Mouse (Mus musculus) frontal cortex, postnatal 10 days (tissue): Measurements from ENCODE around the gene Mrgprf.
A peak's percentile ranks its signal among the peaks of the same experiment; 100 is the strongest.

ENCODE experiments used
- DNase-seq, 2 experiments: peaks; one replicate each; pipeline ENCODE4 v3.0.0; 2022; ENCODE audit warnings: low spot score in 2 of 2, mixed read lengths in 1 of 2

The Mrgprf gene

DNA sequence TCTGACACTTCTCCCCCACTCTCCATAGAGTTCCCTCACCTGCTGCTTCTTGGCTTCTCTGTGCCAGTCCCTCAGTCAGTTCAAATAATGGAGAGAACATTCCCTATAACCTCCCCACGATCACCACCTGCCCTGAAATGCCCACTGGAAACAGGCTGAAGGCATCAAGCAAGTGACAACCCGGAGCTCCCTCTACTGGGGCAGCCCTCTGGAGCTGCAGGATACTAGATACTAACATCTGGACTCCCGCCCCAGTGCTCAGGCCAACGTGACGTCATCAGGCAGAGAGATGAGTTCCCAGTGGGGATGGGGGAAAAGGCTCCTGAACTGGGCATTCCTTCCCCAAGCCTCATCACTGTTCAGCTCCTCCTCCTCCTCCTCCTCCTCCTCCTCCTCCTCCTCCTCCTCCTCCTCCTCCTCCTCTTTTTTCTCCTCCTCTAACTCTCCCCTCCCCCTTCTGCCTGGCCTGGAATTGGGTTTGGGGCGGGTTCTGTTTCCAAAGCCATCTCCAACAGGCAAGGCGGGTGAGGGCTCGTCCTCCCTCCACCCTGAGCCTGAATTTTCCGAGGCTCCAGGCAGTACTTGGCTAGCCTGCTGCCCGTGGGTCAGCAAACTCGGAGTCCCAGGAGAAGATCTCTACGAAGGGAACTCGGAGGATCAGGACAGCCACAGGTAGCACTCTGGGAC, at the start of gene Mrgprf:
Mrgprf (plus strand) TSS at position 508 of the 687 bp plus-strand sequence.
- DNase-seq = no peak

DNA sequence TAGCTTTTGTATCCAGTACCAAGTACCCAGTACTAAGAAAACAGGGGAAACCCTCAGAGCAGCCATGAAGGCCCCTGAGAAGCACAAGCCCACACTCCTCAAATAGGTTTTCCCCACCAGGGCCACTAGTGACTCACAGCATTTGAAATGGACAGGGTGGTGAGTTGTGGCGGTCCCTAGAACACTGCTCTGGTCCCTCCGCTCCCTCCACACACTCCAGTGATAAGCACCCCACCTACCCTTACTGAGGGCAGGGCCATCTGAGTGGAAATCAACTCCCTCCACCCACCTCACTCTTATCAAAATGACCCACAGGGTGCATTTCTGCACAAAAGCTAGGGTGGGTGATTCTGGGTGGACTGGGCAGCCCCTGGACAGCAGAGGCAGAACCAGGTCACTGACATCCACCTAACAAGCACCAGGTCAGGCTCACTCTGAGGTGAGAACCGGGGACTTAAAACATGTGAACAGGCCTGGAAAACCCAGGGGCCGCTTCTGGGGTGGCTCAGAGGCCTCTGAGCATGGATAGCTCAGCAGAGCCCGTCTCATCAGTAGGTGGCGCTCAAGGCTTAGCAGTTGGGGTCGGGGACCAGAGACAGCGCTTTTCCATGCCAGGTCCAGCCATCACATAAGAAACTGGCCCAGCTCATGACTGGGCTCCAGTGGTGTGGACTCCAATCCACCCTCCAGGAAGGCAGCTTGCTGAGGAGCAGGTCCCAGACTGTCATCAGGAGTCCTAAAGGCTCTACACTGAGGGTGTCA, 47.7 kb upstream of the Mrgprf start:
- peak in 1 of 2 experiments; percentile 74 for DNase-seq

DNA sequence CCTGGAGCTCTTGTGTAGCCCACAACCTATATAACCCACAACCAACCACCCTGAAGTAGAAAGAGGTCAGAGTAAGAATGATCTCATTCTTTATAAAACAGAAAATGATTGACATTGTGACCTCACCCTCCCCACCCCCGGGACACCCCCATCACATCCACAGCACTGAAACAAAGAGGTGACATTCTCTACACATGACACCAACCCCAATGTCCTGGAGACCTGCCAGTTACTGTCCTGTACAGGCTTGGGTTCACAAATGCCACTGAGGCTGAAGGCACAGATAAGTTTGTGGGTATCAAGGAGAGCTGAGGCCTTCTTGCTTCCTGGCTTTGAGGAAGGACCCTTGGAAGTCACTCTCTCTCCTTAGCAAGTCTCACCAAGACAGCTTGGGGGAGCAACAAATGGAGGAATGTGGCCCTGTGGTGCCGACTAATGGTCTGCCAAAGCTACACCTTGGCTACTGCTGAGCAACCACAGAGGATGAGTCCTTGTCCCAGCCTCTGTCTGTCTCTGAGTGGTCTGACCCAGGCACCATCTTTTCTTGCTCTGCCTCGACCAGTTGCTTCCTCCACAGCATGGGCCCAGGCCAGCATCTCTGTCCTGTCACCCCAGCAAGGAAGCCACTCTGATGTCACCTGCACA, 46.5 kb upstream of the Mrgprf start:
- DNase-seq = no peak

DNA sequence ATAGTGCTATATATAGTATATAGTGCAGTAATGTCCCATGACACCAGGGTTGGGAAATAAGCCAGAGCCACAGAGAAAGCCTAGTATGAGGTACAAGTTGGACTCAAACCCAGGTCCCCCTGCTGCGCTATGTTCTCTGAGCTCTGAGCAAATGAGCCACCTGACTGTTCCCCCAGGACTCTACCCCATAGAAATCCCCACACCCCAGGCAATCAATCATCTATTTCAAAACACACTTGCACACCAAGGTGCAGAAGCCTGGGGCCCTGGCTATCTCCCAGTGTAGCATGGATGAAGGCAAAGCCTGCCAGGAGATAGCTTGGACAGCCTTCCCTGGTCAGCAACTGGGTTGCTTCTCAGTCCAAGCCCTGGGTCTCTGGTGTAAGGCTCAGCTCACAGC, 44.5 kb upstream of the Mrgprf start:
- DNase-seq = no peak

DNA sequence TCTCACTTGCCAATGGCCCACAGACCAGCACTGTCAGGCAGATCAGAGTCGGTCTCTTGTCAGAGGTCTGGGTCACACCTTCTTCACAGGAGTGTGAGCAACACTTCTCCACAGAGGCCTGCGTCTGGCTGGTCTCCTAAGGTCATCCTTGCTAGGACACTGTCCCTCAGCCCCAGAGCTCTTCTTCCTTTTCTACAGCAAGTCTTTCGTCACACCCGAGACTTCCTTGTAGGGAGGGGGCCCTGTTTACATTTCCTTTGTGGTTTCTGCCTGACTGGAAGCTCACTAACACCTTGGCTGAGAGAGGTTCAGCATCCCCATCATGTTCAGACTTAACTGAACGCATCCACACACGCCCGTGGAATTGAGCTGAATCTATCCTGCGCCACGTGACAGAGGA, 36.4 kb upstream of the Mrgprf start:
- no peak for DNase-seq

DNA sequence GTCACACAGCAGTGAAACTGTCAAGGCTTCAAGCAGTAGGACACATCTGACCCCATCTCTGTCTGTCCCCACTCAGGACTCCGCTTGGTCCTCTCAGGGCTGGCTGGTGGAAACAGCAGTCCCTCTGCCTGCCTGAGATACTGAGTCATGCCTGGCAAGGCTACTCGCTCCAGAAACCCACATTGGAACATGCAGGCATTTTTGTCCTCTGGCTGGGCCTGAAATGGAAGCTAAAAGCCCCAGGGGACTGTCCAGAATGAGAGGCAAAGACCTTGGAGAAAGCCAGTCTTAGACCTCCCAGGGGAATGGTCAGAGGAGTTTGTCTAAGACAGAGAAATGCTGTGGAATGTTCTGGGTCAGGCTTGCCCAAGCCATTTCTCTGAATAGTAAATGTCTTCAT, 34.6 kb upstream of the Mrgprf start:
- DNase-seq = no peak

DNA sequence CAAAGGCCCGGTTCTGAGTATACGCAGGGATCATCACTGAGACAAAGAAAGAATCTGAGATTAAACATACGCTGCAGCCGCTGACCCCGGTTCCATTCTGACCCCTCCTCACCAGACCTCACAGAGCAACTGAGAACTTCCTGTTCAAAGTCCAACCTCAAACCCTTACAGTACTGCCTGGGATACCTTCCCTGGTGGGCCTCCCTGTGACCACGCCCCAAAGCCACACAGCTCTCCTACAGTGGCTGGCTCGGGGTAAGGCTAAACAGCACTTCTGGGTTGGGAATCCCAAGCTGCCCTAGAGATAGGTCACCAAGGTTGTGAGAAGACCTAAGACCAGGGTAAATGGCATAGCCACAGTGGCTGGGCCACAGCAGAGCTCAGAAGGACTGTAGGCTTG, 31.7 kb upstream of the Mrgprf start:
- no peak for DNase-seq

DNA sequence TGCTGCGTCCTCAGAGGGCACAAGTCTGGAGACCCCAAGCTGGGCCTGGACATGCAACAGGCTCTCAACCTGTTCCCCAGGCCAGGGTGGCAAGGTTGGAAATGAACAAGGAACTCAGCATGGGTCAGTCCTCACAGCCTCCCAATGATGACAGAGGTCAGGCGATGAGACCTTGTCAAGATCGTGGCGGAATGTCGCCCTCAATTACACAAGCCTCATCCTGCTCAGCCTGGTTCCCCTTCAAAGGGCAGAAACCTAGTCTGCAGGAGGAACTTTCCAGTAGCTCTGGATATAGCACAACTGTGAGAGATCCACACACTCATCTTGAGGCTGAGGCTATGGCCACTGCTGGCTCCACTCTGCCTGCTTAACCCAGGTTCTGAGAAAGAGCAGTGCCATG, 29.7 kb upstream of the Mrgprf start:
- DNase-seq = no peak

DNA sequence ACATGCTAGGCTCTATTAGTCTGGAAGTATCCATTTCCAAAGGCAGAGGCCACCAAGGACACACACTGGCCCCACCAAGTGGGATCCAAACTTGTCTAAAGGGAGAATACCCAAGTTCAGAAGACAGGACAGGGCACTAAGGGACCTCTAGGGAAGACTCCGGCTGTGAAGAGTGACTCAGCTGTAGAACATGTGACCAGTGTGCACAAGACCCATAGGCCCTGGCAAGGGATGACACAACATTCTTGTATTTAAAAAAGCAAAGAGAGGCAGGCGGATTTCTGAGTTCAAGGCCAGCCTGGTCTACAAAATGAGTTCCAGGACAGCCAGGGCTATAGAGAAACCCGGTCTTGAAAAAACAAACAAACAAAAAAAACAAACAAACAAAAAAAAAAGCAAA, 25.1 kb upstream of the Mrgprf start:
- DNase-seq = no peak

DNA sequence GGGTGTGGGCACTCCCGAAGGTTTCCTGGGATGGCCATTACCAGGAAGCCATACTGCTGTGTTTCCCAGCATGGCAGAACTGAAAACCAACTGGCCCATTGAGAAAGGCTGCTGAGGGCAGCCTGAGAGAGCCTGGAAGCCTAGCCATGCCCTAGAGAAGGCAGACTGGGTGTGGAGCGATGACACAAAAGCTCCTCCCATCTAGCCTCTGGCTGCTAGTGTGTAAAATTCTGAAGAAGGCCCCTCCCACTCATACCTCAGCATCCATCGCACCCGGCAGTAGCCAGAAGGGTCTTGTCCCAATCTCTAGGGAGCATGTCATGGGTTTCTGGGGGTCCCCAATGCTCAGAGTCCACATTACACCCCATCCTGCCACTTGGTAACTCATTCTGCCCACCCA, 19.2 kb upstream of the Mrgprf start:
- DNase-seq = no peak

DNA sequence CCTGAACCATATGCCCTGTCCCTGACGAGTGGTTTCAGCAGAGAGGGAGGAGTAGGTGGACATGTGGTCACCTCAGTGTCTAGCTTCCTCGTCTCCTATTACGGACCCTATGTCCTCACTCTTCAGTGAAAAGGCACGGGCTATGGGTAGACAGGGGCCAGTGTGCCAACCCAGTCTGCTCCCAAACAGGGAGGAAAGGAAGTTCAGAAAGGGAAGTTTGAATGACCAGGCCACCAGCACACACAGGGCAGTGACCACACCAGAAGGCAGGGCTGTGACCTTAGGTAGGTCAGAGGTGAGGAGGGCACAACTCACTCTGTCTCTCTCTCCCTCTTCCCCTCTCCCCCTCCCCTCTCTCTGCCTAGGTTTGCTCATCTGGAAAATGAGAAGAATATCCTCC, 17.6 kb upstream of the Mrgprf start:
- no peak for DNase-seq

DNA sequence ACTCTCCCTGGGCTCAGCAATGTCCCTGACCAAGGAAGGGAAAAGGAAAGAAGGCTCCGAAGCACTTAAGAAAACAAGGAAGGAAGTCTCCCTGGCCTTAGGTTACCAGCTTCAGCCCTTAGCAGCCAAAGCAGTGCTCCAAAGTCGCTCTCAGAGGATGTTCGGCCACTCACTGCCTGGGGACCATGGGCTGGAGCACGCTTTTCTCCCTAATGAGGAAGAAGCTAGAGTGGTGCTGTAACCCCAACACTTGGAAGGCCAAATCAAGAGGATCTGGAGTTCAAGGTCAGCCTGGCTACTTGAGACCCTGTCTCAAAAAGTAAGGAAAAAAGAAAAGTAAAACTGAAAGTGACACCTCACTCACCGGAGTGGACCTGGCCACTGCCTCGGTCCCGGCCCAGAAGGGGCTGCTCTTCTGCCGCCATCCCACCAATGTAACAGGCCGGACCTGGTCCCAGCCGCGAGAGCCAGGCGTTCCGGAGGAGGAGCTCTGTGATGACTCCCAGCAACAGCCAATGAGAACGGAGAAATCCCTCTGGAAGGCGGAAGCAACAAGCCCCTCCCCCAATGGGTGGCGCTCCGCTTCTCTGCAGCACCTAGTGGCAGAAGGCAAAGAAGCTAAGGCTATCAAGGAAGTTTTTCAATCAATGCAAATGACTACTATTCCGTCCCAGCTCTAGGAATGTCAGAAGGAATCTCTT, 17.0 kb upstream of the Mrgprf start, which contains the start of gene Tpcn2:
Tpcn2 (minus strand) TSS at position 525 of the 701 bp plus-strand sequence.
- peak; percentile 86 to 88 for DNase-seq

DNA sequence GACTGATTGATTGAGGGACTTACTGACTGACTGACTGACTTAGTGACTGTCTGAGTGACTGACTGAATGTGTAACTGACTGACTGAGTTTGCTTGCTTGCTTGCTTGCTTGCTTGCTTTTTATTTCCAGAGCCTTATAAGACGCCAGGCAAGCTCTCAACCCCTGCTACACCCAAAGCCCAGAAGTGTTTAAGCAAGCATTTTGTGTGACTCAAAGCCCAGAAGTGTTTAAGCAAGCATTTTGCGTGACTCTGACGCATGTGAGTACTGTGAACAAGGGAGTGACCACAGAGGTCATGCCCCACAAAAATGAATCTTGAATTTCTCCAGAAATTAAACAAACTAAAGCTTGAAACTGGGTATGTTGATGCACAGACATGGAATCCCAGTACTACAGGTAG, 16.3 kb upstream of the Mrgprf start:
- no peak for DNase-seq

DNA sequence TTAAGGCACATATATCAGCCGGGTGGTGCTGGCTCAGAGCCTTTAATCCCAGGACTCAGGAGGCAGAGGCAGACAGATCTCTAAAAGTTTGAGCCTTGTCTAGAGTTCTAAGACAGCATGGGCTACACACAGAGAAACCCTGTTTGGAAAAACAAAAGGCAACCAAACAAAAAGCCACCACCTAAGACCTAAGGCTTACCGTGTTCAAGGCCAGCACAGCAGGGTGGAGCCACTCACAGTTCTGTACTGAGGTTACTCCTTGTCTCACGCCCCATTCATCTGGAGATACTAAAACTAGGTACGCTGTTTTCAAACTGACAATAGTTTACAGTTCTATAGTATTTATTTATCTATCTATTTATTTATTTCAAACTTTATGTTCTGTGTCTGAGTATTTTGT, 15.2 kb upstream of the Mrgprf start:
- no peak for DNase-seq

DNA sequence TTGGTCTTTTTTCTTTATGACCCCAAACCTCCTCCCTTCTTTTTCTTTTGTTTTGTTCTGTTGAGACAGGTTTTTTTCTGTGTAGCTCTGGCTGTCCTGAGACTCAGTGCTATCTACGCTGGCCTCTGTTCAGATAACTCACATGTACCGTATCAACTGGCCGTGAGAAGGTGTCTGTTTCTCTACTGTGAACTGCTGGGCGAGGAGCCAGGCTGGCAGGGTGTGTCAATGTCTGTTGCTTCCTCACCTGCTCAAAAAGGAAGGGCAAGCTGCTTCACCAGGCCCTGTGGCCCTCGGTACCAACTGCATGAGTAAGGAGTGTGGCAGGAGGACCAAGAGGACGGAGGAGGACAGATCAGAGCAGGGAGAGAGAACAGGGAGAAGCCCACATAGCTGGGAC, 13.2 kb upstream of the Mrgprf start:
- no peak for DNase-seq

DNA sequence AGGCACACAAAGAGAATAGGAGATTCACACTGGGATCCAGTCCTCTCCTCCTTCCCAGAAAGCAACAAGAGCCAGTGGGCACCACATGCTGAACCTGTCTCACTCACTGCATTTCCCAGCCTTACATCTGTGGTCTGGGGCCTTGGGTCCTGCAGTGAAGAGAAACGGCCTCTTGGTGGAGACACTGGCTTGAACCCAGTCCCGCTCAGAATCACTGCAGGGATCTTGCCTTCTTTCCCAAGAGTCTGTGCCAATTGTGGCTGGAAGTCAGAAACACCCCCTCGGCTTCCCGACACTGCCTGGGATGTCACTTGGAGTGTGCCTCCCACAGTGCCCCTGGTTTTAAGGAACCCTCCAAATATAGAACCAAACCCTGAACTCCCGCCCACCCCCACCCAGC, 11.3 kb upstream of the Mrgprf start:
- no peak for DNase-seq

DNA sequence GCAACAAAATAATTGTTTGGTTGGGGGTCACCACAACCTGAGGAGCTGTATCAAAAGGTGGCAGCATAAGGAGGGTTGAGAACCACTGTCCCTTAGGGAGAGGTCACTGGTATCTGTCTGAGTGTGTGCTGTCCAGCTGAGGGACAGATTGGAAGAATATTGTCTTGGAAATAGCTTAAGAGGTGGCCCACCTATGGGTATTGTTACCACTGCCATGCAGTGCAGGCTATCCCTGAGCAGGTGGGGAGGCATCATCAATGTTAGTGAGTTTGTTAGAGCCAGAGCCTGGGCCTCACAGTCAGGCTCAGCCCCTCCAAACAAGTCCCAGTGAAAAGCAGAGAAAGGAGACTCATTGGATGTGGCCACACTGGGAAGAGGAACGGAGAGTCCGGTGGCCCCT, 8.8 kb upstream of the Mrgprf start:
- no peak for DNase-seq

DNA sequence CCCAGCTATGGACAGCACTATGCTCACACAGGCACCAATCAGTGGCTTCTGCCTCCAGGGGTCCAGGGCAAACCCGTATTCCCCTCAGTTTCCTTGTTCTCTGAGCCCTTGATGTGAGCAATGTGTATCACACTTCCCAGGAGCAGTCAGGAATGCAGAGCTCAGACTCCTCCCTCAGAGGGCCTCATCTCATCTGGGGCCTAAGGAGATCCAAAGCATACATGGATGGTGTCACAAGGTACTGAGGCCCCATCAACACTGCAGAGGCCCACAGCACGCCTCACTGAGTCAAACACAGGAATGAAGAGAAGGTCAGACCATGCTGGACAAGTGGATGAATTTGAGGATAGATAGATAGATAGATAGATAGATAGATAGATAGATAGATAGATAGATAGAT, 7.9 kb upstream of the Mrgprf start:
- DNase-seq = no peak

DNA sequence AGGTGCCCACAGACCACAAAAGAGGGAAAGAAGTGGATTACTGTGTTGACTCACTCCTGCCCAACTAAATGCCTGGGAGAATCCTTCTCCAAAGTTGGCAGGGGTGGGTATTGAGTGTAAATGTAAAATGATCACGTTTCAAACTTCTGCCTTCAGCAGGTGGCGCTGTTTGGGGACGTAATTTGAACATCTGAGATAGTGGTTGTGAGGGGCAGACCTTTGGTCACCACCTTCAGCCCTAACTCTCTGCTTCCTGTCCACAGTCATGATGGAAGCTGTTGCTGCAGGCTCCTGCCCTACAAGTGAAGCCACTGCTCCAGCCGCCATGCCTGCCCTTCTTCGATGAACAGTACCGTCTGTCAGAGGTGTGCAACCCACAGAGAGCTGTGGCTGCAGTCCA, 6.8 kb upstream of the Mrgprf start:
- no peak for DNase-seq

DNA sequence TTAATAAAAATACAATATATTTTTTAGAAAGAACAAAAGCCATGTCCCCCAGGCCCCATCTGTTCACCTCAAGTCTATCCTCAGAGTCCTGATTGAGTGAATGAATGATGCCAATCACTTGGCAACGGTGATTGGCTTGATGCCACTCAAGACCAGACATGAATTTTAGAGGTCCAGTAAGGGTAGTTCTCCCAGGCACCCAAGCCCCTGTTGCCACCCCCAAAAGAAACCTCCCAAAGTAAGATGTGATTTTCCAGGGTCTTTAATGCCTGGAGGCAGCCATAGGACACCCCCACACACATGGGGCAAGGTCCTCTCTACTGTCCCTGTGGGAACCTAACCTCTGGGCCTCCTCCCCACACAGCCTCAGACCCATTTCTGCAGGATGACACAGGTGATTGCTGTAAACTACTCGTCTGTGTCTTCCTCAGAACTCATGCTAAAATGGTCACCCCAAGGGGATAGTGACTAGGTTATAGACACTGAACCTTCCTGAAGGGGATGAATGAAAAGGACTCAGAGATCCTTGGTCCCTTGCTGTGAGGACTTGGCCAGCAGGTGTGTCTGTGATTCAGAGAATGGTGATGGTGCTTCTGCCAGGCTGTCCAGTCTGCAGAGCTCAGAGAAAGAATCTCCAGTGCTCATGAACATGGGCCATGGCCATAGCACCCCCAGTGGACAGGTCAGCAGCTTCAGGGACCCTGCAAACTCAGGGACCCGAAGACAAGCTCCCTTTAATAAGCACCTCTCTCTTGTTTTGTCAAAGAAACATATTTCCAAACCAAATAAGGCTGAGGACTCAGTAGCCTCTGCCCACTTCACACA, 1.8 kb upstream of the Mrgprf start:
- DNase-seq = no peak

DNA sequence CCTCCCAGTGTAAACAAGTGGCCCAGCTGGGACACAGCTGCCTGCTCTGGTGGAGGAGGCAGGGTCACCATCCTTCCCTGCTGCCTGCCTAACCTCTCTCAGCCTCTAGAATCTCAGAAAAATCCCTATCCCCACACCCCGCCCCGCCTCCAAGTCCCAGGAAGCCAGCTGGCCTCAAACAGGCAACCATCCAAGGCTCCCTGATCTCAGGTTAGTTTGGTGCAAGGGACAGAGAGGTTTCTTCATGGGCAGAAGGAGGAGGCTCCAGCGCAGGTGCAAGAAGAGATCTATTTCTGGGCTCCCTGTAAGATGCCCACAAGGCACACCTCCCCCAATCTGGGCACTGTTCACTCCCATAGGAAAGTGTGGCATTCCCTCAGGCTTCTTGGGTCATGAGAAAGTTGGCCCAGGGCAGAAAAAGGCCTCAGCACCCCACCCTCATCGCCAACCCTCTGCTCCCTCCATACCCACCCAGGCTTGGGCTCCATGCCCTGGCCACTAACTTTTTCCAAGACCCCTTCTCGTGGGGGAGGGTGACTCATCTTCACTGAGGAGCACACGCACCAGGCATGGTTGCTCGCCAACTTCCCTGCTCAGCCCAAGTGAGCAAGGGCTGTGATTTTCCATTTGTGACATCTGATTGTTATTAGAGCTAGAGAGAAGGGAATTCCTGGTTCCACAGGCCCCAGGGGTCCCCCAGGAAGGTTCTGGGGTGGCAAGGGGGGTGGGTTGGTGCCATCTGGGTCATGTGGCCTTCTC, 887 bp upstream of the Mrgprf start:
- no peak for DNase-seq
